Mouse (Mus musculus) megakaryocyte, embryonic 14.5 days (primary cell): Measurements from ENCODE around the gene 1700028P14Rik. TPM values are rescaled to one million over a fixed set of nuclear protein-coding genes. Genes with fewer than 3 reads are reported as not detected.

Experiments used
- H3K27me3 ChIP-seq: replicated peaks from 2 replicates; pipeline ENCODE3; 2012; ENCODE audit warnings: inconsistent platforms
- H3K36me3 ChIP-seq: replicated peaks from 2 replicates; pipeline ENCODE3; 2012; ENCODE audit warnings: low read length, inconsistent platforms, mixed read lengths
- H3K4me1 ChIP-seq: 2 replicates; pipeline ENCODE4 v1.6.1; 2012; ENCODE audit warnings: inconsistent platforms
- H3K4me3 ChIP-seq: replicated peaks from 2 replicates; pipeline ENCODE3; 2012; ENCODE audit warnings: moderate library complexity, mild to moderate bottlenecking, inconsistent platforms
- H3K9me3 ChIP-seq: 2 replicates; pipeline ENCODE4 v1.6.1; 2012; ENCODE audit warnings: inconsistent platforms
- FLI1 ChIP-seq: IDR thresholded peaks from 2 replicates; pipeline ENCODE4 v1.6.1; 2012; ENCODE audit warnings: low read length, inconsistent platforms, mixed read lengths
- GATA1 ChIP-seq: IDR thresholded peaks from 3 replicates; pipeline ENCODE4 v1.6.1; 2012; ENCODE audit warnings: mixed read lengths, low read length, inconsistent platforms, borderline replicate concordance
- polyA plus RNA-seq: library from polyadenylated mRNA; stranded (reverse); fragments of >175 nt; gene quantifications from 2 replicates; pipeline ENCODE4 v1.2.3, GENCODE M21; 2012; ENCODE audit warnings: low replicate concordance; ENCODE audit not compliant: insufficient read depth

1700028P14Rik gene
- polyA plus RNA-seq, 1 experiment: not detected

DNA sequence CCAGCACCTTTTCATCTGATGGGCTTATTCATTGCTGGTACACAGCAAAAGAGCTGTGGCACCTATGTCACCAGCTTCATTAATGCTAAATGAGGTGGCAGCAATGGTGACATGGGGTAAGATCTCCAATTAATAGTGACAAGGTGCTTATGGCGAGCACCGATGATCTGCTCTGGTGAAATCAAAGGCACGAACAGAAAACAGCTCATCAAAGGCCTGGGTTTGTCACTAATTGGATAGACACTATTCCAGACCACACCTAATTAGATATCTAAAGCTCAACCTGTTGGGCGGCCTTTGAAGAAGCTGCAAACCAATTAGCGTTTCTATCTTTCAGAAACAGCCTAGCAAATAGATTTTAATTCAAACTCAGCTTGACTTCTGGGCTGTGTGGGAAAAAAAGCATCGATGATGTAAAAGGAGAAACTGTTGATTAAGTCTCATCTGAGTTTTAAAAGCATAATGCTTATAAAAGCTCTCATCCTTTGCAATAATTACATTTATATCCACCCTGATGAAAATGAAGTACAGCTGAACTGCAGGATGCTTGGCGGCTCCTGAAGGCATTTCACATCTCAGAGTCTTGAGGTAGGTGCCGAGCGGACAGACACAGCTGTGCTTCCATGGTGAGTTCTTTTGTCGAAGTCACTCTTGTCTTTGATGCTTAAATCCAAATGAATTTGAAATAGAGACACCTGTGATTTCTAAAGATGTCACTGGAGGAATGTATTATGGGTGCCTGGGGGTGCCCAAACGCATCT lies 109.2 kb downstream of the 1700028P14Rik start:
- TF ChIP-seq FLI1 (no peak), GATA1 (no peak)
- Histone ChIP-seq H3K36me3 (no peaks in the 10 kb centered on the region), H3K4me1 (no peaks in the 10 kb centered on the region; the same call in 1 of the 2 replicates), H3K4me3 (no peak overlapping the region), H3K27me3 (no peaks in the 10 kb centered on the region), H3K9me3 (no peaks in the 10 kb centered on the region)

DNA sequence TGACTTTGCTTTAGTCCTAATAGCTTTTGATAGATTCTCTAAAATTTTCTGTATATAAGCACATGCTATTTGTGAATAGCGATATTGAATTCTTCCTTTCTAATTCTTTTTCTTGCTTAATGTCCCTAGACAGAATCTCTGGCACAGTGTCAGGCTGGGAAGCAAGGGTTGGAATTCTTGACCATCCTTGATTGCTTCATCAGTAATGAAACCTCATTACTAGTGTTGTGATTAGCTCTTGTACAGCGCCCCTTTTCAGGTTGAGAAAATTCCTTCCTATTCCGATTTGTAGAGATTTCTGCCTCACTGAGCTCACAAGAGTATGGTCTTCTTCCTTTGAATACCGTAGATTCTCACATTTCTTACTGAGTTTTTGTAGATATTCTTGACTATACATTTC lies 109.9 kb downstream of the 1700028P14Rik start:
- no peaks in the 10 kb centered on the region; the same call in 1 of the 2 replicates for H3K4me1 ChIP-seq
- no peaks in the 10 kb centered on the region for H3K36me3 ChIP-seq
- H3K9me3 ChIP-seq: no peaks in the 10 kb centered on the region
- H3K4me3 ChIP-seq: no peak overlapping the region
- TF ChIP-seq FLI1 (no peak), GATA1 (no peak)
- H3K27me3 ChIP-seq: no peaks in the 10 kb centered on the region

DNA sequence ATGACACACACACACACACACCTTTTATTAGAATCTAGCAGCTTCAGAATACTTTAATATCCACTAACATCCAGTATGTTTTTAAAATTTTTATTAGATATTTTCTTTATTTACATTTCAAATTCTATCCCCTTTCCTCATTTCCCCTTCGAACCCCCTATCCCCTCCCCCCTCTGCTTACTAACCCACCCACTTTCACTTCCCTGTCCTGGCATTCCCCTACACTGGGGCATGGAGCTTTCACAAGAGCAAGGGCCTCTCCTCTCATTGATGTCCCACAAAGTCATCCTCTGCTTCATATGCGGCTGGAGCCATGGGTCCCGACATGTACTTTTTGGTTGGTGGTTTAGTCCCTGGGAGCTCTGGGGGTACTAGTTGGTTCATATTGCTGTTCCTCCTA lies 116.9 kb downstream of the 1700028P14Rik start:
- Histone ChIP-seq H3K4me3 (no peak overlapping the region), H3K36me3 (no peaks in the 10 kb centered on the region)
- TF ChIP-seq FLI1: no peak
- no peak for TF ChIP-seq GATA1

DNA sequence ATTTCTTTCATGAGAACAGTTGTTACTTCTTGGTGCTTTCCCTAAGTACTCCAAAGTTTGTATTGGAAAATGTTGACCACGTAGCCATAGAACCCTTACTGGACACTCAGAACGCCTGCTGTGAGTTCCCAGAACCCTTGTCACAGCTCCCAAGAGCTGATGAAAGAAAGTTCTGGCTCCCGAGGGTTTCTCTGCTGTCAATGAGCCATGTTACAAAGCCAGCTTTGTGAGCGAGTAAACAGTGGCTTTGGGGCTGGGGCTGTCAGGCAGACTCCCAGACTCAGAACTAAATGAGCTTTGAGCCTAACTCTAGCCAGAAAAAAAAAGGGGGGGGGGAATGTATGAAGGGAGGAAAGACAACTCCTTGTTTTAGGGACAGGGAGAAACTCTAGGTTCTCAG lies 120.7 kb downstream of the 1700028P14Rik start:
- Histone ChIP-seq H3K9me3 (no peaks in the 10 kb centered on the region), H3K4me3 (no peak overlapping the region), H3K27me3 (no peaks in the 10 kb centered on the region), H3K4me1 (no peaks in the 10 kb centered on the region), H3K36me3 (no peaks in the 10 kb centered on the region)
- no peak for TF ChIP-seq FLI1
- TF ChIP-seq GATA1: no peak

More for the DNA sequence above, 116.9 kb downstream of the 1700028P14Rik start:
- Histone ChIP-seq H3K27me3 (no peaks in the 10 kb centered on the region), H3K9me3 (no peaks in the 10 kb centered on the region), H3K4me1 (no peaks in the 10 kb centered on the region)

DNA sequence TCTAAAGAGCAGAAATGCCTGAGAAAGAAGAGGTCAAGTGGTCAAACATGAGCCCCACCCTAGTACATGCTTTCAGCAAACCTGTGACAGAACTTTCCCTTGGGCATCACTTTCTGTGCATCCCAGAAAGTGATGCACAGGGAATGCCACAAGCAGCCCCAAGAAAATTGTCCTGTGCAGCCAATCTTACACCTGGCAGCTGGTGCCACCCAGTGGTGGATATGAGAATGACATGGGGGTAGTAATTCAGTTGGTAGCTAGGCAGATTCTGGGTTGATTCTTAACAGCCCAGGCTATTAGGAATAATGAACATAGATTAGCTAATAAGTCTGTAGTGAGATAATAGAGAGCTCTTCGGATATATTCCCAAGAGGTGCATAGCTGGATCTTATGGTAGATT lies 128.9 kb downstream of the 1700028P14Rik start:
- Histone ChIP-seq H3K9me3 (no peaks in the 10 kb centered on the region), H3K4me3 (no peak overlapping the region), H3K27me3 (peaks cover 6% of the 10 kb centered on the region), H3K36me3 (no peaks in the 10 kb centered on the region), H3K4me1 (peaks cover 8% of the 10 kb centered on the region)
- no peak for TF ChIP-seq GATA1
- no peak for TF ChIP-seq FLI1

DNA sequence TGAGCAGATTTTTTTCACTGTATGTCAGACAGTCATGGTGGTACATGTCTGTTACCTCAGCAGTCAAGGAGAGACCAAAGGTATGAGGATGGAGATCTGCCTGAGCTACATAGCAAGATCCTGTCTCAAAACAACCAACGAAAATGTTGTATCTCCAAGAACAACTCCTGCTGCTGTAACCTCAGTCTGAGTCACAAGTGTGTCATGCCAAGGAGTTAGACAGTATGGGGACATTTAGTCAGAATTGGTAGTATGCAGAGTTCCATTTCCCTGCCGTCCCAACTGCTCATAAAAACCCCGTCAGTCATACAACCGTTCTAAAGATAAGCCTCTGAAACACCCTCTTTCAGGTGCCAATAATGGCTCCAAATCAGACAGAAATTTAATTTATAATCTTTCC lies 130.8 kb downstream of the 1700028P14Rik start:
- TF ChIP-seq GATA1 (no peak), FLI1 (no peak)
- Histone ChIP-seq H3K27me3 (peaks cover 11% of the 10 kb centered on the region), H3K4me1 (peaks cover 8% of the 10 kb centered on the region), H3K4me3 (no peak overlapping the region), H3K9me3 (no peaks in the 10 kb centered on the region), H3K36me3 (no peaks in the 10 kb centered on the region)

DNA sequence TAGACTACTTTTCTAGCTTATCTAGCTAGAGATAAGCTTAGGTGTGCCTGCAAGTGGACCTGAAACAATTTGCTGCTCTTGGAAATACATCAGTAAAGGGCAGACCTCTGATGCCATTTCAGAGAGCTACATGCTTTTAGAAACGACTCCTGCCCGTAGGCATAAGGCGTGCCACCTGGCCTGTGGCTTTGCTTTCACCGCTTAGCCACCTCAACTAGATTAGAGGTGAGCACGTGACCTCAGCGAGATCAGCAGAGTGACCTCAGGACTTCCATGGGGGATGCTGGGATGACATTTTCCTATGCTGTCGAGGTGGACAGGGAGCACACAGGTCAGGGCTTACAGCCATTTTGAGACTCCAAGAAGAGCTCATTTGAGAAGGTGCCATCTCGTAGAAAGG lies 131.5 kb downstream of the 1700028P14Rik start:
- Histone ChIP-seq H3K9me3 (no peaks in the 10 kb centered on the region), H3K36me3 (no peaks in the 10 kb centered on the region), H3K4me1 (peaks cover 8% of the 10 kb centered on the region), H3K4me3 (no peak overlapping the region), H3K27me3 (peaks cover 11% of the 10 kb centered on the region)
- TF ChIP-seq GATA1 (no peak), FLI1 (no peak)

DNA sequence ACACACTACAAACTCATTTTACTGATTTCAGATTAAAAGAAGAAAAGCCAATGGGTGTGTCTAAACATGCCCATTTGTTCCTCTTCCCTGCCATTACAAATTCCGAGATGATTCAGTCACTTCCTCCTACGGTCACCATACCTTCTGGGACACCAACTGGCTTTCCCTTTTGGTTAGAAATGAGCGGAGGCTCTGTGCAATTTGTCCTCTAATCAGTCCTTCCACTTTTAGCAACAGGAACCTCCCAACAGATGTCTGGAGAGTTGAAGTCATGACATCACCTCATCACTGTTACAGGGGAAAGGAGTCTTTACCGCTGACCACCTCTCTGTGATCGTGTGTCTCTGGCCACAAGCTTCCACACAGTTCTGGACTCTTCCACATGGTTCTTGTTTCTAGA lies 132.0 kb downstream of the 1700028P14Rik start:
- H3K4me3 ChIP-seq: no peak overlapping the region
- peaks cover 11% of the 10 kb centered on the region for H3K27me3 ChIP-seq
- TF ChIP-seq GATA1 (no peak), FLI1 (no peak)
- no peaks in the 10 kb centered on the region for H3K36me3 ChIP-seq
- H3K9me3 ChIP-seq: no peaks in the 10 kb centered on the region
- peaks cover 8% of the 10 kb centered on the region for H3K4me1 ChIP-seq

DNA sequence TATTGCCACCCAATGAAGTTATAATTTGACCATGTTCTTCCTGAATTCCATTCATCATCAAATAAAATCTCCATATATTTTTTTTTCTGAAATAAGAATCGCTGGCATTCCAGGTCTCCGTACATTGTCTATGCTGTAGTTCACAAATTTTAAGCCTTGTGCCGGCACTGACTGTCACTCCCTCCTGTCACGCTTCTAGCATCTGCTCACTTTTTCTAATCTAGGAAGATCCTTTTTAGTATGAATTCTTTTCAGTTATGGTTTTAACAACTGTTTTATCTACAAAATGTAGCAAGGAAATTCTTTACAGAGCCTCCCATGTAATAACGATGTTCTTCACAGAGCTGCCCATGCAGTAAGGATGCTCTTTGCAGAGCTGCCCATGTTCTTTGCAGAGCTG lies 134.1 kb downstream of the 1700028P14Rik start:
- Histone ChIP-seq H3K4me3 (no peak overlapping the region), H3K4me1 (peaks cover 8% of the 10 kb centered on the region), H3K27me3 (peaks cover 11% of the 10 kb centered on the region), H3K36me3 (no peaks in the 10 kb centered on the region), H3K9me3 (no peaks in the 10 kb centered on the region)
- TF ChIP-seq GATA1 (no peak), FLI1 (no peak)

DNA sequence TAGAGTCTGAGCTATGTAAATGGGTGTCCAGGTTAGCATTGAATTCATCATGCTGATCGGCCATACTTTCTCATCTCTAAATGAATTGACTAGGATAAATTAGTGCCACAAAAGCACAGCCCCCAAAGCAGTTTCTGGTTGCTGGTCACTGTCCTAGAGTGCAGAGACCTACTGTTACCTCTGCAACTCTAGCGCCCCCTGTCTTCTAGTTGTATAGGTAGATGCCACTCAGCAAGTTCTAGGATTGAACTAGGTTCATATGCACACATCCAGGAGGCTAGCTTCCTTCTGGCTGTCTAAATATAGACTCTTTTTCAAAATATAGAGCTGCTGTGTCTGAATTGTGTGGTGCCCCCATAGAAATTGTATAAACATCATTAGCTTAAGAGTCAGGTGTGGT lies 141.3 kb downstream of the 1700028P14Rik start:
- no peaks in the 10 kb centered on the region for H3K27me3 ChIP-seq
- no peaks in the 10 kb centered on the region for H3K4me1 ChIP-seq
- no peaks in the 10 kb centered on the region for H3K36me3 ChIP-seq
- no peak for TF ChIP-seq GATA1
- no peak for TF ChIP-seq FLI1
- no peak overlapping the region for H3K4me3 ChIP-seq
- peaks cover 3% of the 10 kb centered on the region; the same call in 1 of the 2 replicates for H3K9me3 ChIP-seq

Other genes with a start within 250 kb of the 1700028P14Rik start
- 0.28 TPM in 1 of 2 replicates, not detected in the other for gene Mamdc2, start 204.4 kb downstream of the 1700028P14Rik start, polyA plus RNA-seq
- 0.17 and 0.22 TPM in 2 replicates for gene Ptar1, start 34.6 kb upstream of the 1700028P14Rik start, polyA plus RNA-seq
- 0.73 and 1.00 TPM in 2 replicates for gene Apba1, start 106.1 kb upstream of the 1700028P14Rik start, polyA plus RNA-seq